Mouse (Mus musculus) frontal cortex, postnatal 10 days (tissue): ENCODE data around the gene Mecp2.

Experiments
- DNase-seq, 2 experiments: peaks; one replicate each; pipeline ENCODE4 v3.0.0; 2022; ENCODE audit warnings: low spot score in 2 of 2, mixed read lengths in 1 of 2

Gene Mecp2

GRCm38 (mm10) chrX:74014597-74014996 lies 120.6 kb downstream of the Mecp2 start:
- no peak for DNase-seq

- DNase-seq, result no peak
These were observed 127.1 kb downstream of the Mecp2 start for GRCm38 (mm10) chrX:74008063-74008462.

GRCm38 (mm10) chrX:74006401-74006800 lies 128.8 kb downstream of the Mecp2 start:
- DNase-seq, result no peak

- DNase-seq, result no peak
These were observed 131.5 kb downstream of the Mecp2 start for GRCm38 (mm10) chrX:74003644-74004043.

- DNase-seq, result no peak
These were observed 134.1 kb downstream of the Mecp2 start for GRCm38 (mm10) chrX:74001024-74001423.

- DNase-seq, result peak; percentile 14 to 35
These were observed 136.0 kb downstream of the Mecp2 start for GRCm38 (mm10) chrX:73998911-73999869.

- DNase-seq, result no peak
These were observed 157.4 kb downstream of the Mecp2 start for GRCm38 (mm10) chrX:73977783-73978182.
